Mouse (Mus musculus): Measurements from ENCODE around the gene Ehbp1. TPM values are rescaled to one million over a fixed set of nuclear protein-coding genes. Genes with fewer than 3 reads are reported as not detected.

Gene Ehbp1
- total RNA-seq, 1 experiment from 2014 or later, result 2.1 TPM

- no peak for ATAC-seq (ENCODE audit: extremely low read depth, insufficient number of reproducible peaks, low FRiP score, poor library complexity, severe bottlenecking)
Observed at GRCm38 (mm10) chr11:22140737-22141136, 201.4 kb downstream of the Ehbp1 start.

DNA sequence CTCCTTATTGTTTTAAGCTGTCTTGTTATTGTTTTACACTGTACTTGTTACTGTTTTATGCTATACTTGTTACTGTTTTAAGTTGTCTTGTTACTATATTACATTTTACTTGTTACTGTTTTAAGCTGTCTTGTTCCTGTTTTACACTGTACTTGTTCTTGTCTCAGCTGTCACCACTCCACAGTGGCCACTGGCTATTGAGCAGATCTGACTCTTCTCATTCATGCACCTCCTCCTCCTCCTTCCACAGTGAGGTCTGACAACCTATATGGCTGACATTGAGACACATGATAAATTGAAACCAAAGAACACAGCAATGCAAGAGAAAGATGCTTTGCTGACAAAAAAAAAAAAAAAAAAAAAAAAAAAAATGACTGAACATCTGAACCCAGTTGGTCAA lies 203.6 kb downstream of the Ehbp1 start:
- ATAC-seq (ENCODE audit: extremely low read depth, insufficient number of reproducible peaks, low FRiP score, poor library complexity, severe bottlenecking), result no peak

- no peak for ATAC-seq (ENCODE audit: extremely low read depth, insufficient number of reproducible peaks, low FRiP score, poor library complexity, severe bottlenecking)
Observed at GRCm38 (mm10) chr11:22125188-22125587, 216.9 kb downstream of the Ehbp1 start.

- ATAC-seq (ENCODE audit: extremely low read depth, insufficient number of reproducible peaks, low FRiP score, poor library complexity, severe bottlenecking), result no peak
Observed at GRCm38 (mm10) chr11:22118853-22119252, 223.2 kb downstream of the Ehbp1 start.

GRCm38 (mm10) chr11:22112161-22112560 lies 229.9 kb downstream of the Ehbp1 start:
- ATAC-seq (ENCODE audit: extremely low read depth, insufficient number of reproducible peaks, low FRiP score, poor library complexity, severe bottlenecking), result no peak

DNA sequence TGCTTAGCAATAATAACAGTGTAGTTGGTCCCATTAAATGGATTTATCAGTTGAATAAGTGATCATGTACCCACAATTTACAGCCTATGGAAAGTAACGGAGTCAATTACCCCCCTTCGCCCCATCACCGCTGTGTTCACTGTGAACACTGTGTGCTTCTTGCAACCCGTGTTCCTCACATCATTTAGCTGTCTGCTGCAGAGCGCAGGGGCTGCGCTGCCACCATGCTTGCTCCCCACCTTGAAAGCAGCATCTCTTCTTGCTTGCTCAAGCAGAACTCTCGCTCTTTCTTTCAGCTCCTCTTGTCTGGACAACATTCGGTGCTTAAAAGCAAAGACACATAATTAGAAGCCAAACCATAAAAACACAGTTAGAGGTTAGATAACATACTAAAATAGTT lies 252.7 kb downstream of the Ehbp1 start:
- no peak for ATAC-seq (ENCODE audit: extremely low read depth, insufficient number of reproducible peaks, low FRiP score, poor library complexity, severe bottlenecking)

GRCm38 (mm10) chr11:22063352-22063751 lies 278.7 kb downstream of the Ehbp1 start:
- no peak for ATAC-seq (ENCODE audit: extremely low read depth, insufficient number of reproducible peaks, low FRiP score, poor library complexity, severe bottlenecking)

DNA sequence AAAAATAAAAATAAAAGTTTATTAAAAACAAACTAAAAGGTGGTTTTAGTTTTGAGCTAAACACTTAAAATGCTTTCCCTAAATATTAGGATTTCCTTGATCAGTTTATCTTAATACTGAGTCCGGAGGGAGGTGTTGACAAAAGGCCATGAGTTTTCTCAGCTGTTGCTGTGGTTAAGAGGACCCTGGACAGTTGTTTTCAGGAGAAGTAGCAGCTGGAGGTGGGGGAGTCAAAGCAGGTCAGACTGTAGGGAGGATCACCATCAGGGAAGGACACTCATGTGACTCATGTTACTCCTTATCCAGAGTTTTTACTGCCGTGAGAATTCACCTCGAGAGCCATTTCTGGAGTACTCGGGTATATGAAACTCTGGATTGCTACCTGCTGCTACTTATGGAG lies 280.4 kb downstream of the Ehbp1 start:
- no peak for ATAC-seq (ENCODE audit: extremely low read depth, insufficient number of reproducible peaks, low FRiP score, poor library complexity, severe bottlenecking)

- ATAC-seq (ENCODE audit: extremely low read depth, insufficient number of reproducible peaks, low FRiP score, poor library complexity, severe bottlenecking), result no peak
Observed at GRCm38 (mm10) chr11:22057538-22057937, 284.6 kb downstream of the Ehbp1 start.

DNA sequence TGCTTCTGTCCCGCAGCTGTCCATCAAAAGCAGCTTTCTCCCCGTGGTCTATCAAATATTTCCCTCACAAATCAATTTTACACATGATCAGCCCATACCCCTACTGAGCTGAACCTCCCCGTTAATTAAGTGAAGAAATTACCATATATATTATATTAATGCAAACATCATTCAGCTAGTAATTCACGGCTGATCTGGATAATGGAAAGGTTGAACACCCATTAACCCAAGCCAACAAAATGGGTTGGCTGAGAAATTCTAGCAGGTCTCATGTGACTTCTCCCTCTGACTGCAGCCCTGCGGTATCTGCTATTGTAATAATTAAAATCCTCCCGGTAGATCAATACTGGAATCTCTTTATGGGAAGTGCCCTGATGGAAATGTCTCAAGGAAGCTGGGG lies 286.2 kb downstream of the Ehbp1 start:
- ATAC-seq (ENCODE audit: extremely low read depth, insufficient number of reproducible peaks, low FRiP score, poor library complexity, severe bottlenecking), result no peak

GRCm38 (mm10) chr11:22053034-22053668 lies 288.9 kb downstream of the Ehbp1 start:
- ATAC-seq (ENCODE audit: extremely low read depth, insufficient number of reproducible peaks, low FRiP score, poor library complexity, severe bottlenecking), result no peak

GRCm38 (mm10) chr11:22050864-22051263 lies 291.2 kb downstream of the Ehbp1 start:
- ATAC-seq (ENCODE audit: extremely low read depth, insufficient number of reproducible peaks, low FRiP score, poor library complexity, severe bottlenecking), result no peak

- no peak for ATAC-seq (ENCODE audit: extremely low read depth, insufficient number of reproducible peaks, low FRiP score, poor library complexity, severe bottlenecking)
Observed at GRCm38 (mm10) chr11:22039854-22040426, 302.2 kb downstream of the Ehbp1 start.

DNA sequence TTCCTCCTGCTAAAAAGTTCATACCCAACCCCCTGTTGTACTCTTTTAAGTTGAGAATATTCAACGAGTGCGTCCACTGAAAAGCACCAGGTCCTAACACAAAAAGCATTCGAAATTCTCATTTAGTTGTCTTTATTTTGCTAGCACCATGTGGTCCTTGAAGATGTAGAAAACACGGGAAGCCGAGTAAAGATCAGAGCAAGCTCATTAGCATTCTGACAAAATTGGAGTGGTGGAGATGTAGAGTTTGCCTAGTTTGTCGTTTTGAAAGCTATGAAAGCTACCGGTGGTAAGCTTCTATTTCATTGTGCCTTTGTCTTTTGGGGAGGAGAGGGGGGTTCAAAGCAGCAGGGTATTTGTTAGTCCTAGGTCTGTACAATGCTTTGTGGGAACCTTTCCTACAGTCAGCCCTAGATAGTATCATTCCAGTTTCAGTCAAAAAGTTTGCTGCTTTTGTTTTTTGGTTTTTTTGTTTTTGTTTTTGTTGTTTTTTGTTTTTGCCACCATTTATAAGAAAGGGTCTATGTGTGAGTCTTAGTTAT lies 307.5 kb downstream of the Ehbp1 start:
- no peak for ATAC-seq (ENCODE audit: extremely low read depth, insufficient number of reproducible peaks, low FRiP score, poor library complexity, severe bottlenecking)

- ATAC-seq (ENCODE audit: extremely low read depth, insufficient number of reproducible peaks, low FRiP score, poor library complexity, severe bottlenecking), result no peak
Observed at GRCm38 (mm10) chr11:22033582-22033981, 308.5 kb downstream of the Ehbp1 start.

- no peak for ATAC-seq (ENCODE audit: extremely low read depth, insufficient number of reproducible peaks, low FRiP score, poor library complexity, severe bottlenecking)
Observed at GRCm38 (mm10) chr11:22020602-22021001, 321.5 kb downstream of the Ehbp1 start.

- ATAC-seq (ENCODE audit: extremely low read depth, insufficient number of reproducible peaks, low FRiP score, poor library complexity, severe bottlenecking), result no peak
Observed at GRCm38 (mm10) chr11:22017444-22017843, 324.6 kb downstream of the Ehbp1 start.

GRCm38 (mm10) chr11:22016341-22016740 lies 325.8 kb downstream of the Ehbp1 start:
- ATAC-seq (ENCODE audit: extremely low read depth, insufficient number of reproducible peaks, low FRiP score, poor library complexity, severe bottlenecking), result no peak

- ATAC-seq (ENCODE audit: extremely low read depth, insufficient number of reproducible peaks, low FRiP score, poor library complexity, severe bottlenecking), result no peak
Observed at GRCm38 (mm10) chr11:22008817-22009216, 333.3 kb downstream of the Ehbp1 start.

- peak; percentile 63; the same call in 1 of the 2 replicates for ATAC-seq (ENCODE audit: extremely low read depth, insufficient number of reproducible peaks, low FRiP score, poor library complexity, severe bottlenecking)
Observed at GRCm38 (mm10) chr11:22008129-22008596, 333.9 kb downstream of the Ehbp1 start.

GRCm38 (mm10) chr11:22007781-22008110 lies 334.3 kb downstream of the Ehbp1 start:
- ATAC-seq (ENCODE audit: extremely low read depth, insufficient number of reproducible peaks, low FRiP score, poor library complexity, severe bottlenecking), result no peak
